Mouse (Mus musculus) ES-E14 (cell line): ENCODE measurements around the gene Hoxb2.

Experiments used
- HCFC1 ChIP-seq: IDR thresholded peaks from 2 replicates; pipeline ENCODE4 v1.6.1; 2012; ENCODE audit warnings: low read length, inconsistent platforms, borderline replicate concordance; ENCODE audit not compliant: insufficient read depth
- MAFK ChIP-seq: IDR thresholded peaks from 2 replicates; pipeline ENCODE4 v1.6.1; 2014; ENCODE audit warnings: mild to moderate bottlenecking, low read depth, low read length, inconsistent platforms; ENCODE audit not compliant: insufficient read depth
- ZC3H11A ChIP-seq: IDR thresholded peaks from 2 replicates; pipeline ENCODE4 v1.6.1; 2012; ENCODE audit warnings: low read depth, mild to moderate bottlenecking, inconsistent platforms, low read length, borderline replicate concordance
- ZNF384 ChIP-seq: IDR thresholded peaks from 2 replicates; pipeline ENCODE4 v1.6.1; 2012; ENCODE audit warnings: low read depth, low read length, inconsistent platforms

- TF ChIP-seq MAFK (no peak), HCFC1 (no peak), ZC3H11A (no peak), ZNF384 (0 out of 2 replicates have a peak, but pooled peaks have one; percentile 17)
These were observed at the start of gene Hoxb2 for GRCm38 (mm10) chr11:96350341-96350624.
